Mouse (Mus musculus) gastrocnemius, postnatal 4 days (tissue): ENCODE data around the gene Tex2. TPM values are rescaled to one million over a fixed set of nuclear protein-coding genes. Genes with fewer than 3 reads are reported as not detected.
"Not testable (repeated sequence)": the region's sequence is repeated elsewhere in the genome, so short reads cannot be mapped to it uniquely, and the experiment has no call there.

Experiments
- DNase-seq, 2 experiments: peaks; one replicate each; pipeline ENCODE4 v3.0.0; 2021 to 2022; ENCODE audit warnings: low spot score in 2 of 2, mixed read lengths in 2 of 2
- total RNA-seq, 2 experiments: library from RNA; stranded (reverse); gene quantifications; 2 replicates each; pipeline ENCODE4 v1.2.3; 2021

Tex2 gene
- total RNA-seq, 2 experiments from 2014 or later: 20.1 to 21.7 TPM

- no peak for DNase-seq
These were observed 10.4 kb upstream of the Tex2 start for GRCm38 (mm10) chr11:106623629-106624028.

GRCm38 (mm10) chr11:106622056-106622455 is 8.8 kb upstream of the Tex2 start:
- DNase-seq: no peak

DNA sequence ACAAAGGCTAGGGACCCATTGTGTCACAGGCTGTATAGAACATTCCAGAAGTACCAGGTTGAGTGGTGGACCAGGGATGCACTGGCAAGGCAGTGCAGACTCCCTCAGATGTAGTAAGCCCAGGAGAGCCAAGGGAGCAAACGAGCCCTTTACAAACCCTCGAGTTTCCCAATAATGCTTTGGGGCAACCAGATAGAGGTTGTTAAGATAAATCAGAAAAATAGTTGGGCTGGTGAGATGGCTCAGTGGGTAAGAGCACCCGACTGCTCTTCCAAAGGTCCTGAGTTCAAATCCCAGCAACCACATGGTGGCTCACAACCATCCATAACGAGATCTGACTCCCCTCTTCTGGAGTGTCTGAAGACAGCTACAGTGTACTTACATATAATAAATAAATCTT is 5.5 kb upstream of the Tex2 start:
- DNase-seq: not testable (repeated sequence)

DNA sequence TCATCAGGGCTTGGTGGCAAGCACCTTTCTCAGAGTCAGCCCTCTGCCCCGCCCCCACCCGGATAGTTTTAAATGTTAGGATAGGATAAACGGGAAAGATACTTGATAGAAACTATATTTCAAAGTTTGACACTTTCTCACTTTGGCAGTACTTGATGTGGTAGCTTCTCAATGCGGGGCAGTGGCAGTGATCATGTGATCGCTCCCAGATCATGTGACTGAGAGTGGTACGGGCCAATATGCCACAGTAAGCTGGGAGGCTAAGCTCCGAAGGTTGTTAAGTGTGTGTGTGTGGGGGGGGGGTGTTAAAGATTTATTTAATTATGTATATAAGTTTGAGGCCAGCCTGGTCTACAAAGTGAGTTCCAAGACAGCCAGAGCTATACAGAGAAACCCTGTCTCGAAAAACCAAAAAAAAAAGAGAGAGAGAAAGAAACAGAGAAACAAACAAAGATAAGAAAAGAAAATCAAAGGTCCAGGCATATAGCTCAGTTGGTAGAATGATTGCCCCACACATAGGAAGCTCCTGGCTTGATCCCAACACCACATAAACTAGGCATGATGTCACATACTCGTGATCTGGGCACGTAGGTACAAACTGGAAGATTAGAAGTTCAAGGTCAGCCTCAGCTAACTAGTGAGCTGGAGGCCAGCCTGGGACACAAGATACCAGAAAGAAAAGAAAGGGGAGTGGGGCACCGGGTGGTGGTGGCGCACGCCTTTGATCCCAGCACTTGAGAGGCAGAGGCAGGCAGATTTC is 4.8 kb upstream of the Tex2 start:
- no peak for DNase-seq

DNA sequence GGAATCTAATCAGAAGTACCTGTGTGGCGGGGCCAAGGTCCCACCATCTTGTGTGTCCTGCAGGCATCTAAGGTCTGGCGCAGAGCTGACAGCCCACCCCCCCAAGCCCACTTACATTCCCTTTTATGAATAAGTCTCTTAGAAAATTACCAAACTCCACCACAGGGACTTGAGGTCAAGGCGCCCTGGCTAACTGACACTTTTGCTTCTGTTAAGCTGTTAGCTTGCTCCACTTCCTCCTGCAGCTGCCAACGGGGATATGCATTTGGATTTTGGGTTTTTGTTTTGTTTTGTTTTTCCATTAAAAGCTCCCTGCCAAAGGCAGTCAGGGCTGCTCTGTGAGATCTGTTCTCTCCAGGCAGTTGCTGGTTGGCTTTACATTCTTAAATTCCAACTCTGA is 2.3 kb upstream of the Tex2 start:
- no peak for DNase-seq

GRCm38 (mm10) chr11:106614339-106614645 is 1.1 kb upstream of the Tex2 start:
- DNase-seq: no peak

- DNase-seq: no peak
These were observed 565 bp upstream of the Tex2 start for GRCm38 (mm10) chr11:106613638-106614338.

DNA sequence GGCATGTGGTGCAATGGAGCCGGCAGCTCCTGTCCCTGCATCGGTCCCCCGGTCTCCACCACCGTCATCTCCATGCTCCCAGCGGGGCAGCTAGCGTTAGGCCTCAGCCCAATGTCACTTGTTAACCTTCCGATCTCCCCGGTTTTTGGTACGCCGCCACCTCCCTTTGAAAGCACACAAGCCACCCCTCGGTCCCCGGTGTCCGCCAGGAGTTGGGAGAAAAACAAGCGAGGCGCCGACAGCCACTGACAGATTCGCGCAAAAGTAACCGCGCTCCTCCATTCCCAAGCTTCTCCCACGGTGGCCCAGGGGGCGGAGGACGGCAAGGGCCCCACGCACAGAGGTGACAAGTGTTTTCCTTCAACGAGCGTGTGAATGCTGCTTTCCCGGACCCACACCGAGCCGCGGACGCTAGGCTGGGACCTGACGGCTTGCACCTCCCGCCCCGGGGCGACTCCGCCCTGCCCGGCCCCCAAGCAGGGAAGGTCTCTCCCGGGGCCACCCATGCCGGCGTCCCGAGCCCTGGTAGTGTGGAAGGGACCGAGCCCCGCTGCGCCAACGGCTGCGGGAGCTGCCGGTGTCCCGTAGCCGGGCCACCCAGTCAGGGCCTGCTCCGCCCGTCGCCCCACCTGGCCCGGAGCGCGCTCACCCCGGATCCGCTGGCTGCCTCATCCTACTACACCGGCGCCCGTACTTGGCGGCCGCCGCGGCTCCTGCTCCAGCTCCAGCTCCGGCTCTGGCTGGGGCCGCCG is 838 bp downstream of the Tex2 start:
- peak in 1 of 2 experiments; percentile 47 for DNase-seq

DNA sequence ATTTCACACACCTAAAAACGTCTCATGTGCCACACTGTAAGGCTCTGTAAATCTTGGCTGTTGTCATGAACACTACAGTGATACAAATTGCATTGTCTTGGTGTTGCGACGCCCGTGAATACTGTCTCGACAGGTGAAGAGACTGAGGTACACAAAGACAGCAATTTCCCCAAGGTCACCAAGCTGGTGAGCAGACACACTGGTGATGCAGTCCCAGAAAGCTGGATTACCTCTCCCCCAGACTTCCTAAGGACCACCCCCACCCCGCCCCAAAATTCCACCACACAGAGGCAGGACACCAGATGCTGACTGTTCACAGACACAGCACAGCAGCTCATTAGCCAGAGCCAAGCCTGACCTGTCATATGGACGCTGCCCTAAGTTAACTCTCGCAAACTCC is 3.5 kb downstream of the Tex2 start:
- no peak for DNase-seq

DNA sequence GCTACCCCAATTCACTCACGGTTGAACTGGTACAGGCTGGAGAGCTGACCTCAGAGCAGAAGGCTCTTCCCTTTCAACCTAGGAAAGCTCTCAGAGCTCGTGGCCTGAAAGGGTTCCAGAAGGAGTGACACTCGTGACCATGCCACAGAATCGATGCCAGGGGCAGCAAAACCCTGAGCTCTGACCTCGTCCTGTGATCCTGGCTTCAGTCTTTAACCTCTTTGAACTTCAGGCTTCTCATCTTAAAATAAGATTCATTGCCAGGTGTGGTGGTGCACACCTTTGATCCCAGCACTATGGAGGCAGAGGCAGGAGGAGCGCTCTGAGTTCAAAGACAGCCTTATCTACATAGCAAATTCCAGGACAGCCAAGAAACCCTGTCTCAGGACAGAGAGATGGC is 5.9 kb downstream of the Tex2 start:
- no peak for DNase-seq

DNA sequence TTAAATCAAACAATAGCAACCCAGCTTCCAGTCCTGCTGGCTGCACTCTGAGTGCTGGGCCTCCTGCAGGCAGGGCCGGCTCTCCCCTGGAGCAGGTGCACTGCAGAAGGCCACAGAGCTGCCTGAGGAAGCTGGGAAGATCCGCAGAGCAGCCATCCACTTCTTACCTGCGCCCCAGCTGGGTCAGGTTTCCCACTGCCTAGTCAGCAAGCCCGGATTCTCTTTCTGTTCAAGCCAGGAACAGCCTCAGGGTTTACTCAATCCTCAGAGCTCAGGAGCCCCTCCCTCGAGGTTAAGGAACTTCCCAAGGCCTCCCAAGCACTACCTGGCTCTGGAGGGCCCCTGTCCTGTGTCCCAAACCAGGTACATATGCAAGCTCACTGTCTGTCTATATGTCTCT is 7.2 kb downstream of the Tex2 start:
- no peak for DNase-seq

DNA sequence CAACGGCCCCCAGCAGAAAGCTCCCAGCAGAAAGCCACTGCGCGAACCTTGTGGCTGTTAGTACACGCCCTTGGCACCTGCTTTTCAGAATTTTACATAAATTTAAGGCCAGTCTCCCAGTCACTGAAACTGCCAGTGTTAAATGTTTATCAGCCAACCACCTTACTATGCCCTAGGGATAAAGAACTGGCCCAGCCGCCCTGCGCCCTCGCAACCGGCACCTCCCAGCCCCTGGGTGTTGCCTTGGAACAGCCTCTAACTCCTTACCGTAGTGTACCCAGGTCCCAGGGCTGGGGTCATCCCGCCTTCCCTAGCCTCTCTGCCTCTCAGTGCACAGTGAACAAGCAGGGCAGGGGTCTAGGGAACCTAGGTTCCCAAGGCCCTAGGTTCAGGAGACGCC is 10.0 kb downstream of the Tex2 start:
- DNase-seq: no peak

DNA sequence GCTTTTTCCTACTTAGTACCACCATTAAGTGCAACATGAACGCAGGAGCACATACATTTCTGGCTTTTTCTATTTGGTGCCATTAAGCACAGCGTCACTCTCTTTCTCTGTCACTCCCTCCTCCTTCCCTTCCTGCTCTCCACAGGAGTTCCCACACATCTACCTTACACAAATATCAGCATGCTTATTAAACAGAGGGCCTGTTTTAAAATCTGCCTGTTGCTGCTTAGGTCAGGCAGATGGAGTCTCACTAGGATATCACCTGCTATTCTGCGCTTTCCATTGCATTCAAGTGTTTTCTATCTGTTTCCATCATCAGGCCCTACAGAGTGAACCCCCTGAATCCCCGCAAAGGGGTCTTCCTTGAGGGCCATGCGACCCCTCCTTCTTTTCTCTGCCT is 13.1 kb downstream of the Tex2 start:
- DNase-seq: no peak

DNA sequence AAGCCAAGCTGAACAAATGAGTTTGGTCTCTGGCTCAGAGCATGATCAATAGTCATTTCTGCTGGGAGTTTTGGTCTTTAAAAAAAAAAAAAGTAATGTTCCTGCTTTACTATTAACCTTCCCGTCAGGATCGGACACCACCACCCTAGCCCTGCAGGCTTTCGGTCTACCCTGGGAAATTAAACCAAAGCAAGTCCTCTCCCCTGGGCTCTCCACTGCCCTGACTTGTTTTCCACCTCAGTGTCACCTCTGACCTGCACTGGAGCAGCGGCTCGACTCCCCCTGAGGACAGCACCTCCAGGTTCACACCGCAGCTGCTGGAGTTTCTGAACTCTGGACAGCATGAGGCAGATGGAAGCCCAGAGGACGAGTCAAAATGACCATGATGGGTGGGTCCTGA is 13.9 kb downstream of the Tex2 start:
- DNase-seq: no peak

DNA sequence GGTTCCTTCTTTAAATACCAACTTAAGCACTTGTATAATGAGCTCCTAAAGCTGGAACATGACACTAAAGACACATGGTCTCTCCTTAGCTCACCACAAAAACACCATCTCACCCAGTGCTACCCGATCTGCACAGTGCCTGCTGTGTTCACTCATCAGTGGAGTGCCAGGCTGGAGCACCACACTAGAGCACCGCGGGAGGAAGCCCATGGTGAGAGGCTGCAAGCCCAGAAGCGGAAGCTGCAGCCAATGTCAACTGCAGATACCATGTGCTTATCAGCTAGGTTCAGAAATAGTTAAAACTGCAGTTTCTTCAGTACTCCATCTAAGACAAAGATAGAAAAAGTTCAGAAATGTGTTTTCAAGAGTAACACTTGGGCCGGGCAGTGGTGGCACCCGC is 14.9 kb downstream of the Tex2 start:
- DNase-seq: no peak

- DNase-seq: no peak
These were observed 15.4 kb downstream of the Tex2 start for GRCm38 (mm10) chr11:106597737-106598330.

DNA sequence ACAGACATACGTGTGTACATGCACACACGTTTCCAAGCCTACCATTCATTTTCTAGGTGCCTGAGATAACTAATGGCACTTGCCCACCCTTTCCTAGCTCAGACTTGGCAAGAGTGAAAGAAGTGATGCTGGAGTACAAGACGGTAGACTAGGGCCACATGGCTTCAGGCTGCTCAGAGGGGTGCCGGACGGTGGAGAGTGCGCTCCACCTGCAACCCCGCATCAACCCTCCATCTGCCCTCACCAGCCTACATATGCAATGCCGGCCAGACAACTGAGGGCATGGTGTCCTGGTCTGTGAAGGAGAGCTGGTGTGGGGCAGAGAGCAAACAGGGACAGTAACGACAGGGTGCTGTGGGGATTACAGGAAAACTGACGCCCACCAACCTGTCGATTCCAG is 22.0 kb downstream of the Tex2 start:
- no peak for DNase-seq

DNA sequence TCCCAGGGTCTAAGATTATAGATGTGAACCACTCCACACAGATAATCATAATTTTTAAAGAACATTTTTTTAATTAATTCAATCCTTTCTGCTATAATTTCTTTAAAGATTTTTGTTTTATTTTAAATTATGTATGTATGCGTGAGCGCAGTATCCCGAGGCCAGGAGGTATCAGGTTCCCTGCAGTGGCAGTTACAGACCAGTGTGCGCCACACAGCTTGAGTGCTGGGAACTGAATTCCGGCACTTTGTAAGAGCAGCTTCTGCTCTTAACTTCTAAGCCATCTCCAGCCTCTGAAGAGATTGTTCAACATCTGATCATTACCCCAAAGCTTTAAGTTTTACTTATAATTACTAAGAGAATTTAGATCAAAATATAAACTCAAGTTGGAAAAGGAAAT is 23.1 kb downstream of the Tex2 start:
- no peak for DNase-seq

DNA sequence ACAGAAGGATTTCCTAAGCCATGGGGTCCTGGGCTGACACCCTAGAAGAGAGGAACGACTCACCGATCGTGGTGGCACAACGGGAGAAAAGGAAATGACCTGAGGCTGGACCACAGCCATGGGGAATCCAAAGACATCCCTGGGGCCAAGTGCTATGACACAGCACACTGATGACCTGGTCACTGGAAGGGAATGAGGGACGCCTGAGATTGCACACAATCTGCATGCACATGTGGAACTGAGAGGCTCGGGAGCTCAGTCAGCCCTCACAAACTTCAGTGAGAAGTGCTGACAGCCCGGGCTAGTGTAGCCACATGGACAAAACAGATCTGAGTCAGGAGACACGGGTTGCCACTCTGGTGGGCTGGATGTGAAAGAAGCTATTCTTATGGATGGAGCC is 24.4 kb downstream of the Tex2 start:
- DNase-seq: no peak

DNA sequence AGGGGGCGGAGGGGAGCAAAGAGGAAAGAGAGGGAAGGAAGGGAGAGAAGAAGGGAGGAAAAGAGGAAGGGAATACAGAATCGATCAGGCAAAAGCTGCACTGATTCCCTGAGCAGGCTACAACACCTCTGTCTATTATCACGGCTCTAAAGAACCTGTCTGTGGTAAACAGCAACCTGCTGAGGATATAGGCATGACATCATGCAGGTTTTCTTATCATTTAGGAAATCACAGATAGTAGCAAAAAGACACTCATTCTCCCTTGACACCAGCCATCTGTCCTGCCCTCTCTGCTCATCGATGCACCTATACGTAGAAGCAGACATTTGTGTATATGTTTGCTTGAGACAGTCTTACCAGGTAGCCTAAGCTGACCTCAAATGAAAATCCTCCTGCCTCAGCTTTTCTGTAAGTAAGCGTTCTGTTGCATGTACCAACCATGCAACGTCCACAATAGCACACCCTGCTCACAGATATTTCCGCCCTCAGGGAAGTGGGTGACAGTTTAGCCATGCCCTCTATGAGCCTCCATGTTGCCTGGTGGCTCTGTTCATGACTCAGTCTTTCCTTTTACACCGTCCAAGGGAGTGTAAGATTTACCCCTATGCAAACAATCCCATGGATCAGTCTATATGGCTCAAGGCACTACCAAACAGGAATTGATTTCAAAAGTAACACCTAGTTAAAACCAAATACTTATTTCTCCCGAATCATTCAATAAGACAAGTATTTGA is 25.3 kb downstream of the Tex2 start:
- DNase-seq: no peak

- DNase-seq: no peak
These were observed 29.4 kb downstream of the Tex2 start for GRCm38 (mm10) chr11:106583801-106584200.
